Mouse (Mus musculus) liver, embryonic 12.5 days (tissue): Measurements from ENCODE around the gene Tpsb2. TPM values are rescaled to one million over a fixed set of nuclear protein-coding genes. Genes with fewer than 3 reads are reported as not detected.

Experiments used
- polyA plus RNA-seq: library from polyadenylated mRNA; unstranded; fragments of >200 nt; fragmentation: Nextera tagmentation; extraction: Ambion mirVana; gene quantifications from 2 replicates; pipeline ENCODE4 v1.2.1, GENCODE M21; 2016

Gene Tpsb2
- polyA plus RNA-seq, 1 experiment from 2014 or later, result not detected

Other genes with a start within 250 kb of the Tpsb2 start
- gene Ptx4, start 245.5 kb upstream of the Tpsb2 start, polyA plus RNA-seq, result not detected in 2 replicates
- 13.7 and 14.8 TPM in 2 replicates for gene Clcn7, start 232.9 kb upstream of the Tpsb2 start, polyA plus RNA-seq
- not detected in 2 replicates for gene Ccdc154, start 203.8 kb upstream of the Tpsb2 start, polyA plus RNA-seq
- gene Gm38655, start 190.8 kb upstream of the Tpsb2 start, polyA plus RNA-seq, result not detected in 2 replicates
- 28.8 and 32.1 TPM in 2 replicates for gene BC003965, start 181.8 kb upstream of the Tpsb2 start, polyA plus RNA-seq
- 15.0 and 17.7 TPM in 2 replicates for gene Unkl, start 177.9 kb upstream of the Tpsb2 start, polyA plus RNA-seq
- 22.2 and 24.4 TPM in 2 replicates for gene Gnptg, start 126.2 kb upstream of the Tpsb2 start, polyA plus RNA-seq
- 32.6 and 33.3 TPM in 2 replicates for gene Tsr3, start 126.1 kb upstream of the Tpsb2 start, polyA plus RNA-seq
- gene Baiap3, start 109.9 kb upstream of the Tpsb2 start, polyA plus RNA-seq, result 0.30 and 0.44 TPM in 2 replicates
- 437 and 442 TPM in 2 replicates for gene Ube2i, start 91.7 kb upstream of the Tpsb2 start, polyA plus RNA-seq
- gene Prss34, start 67.9 kb upstream of the Tpsb2 start, polyA plus RNA-seq, result not detected in 2 replicates
- not detected in 2 replicates for gene Prss28, start 57.7 kb upstream of the Tpsb2 start, polyA plus RNA-seq
- not detected in 2 replicates for gene Prss29, start 47.7 kb upstream of the Tpsb2 start, polyA plus RNA-seq
- gene Tpsab1, start 20.7 kb upstream of the Tpsb2 start, polyA plus RNA-seq, result not detected in 2 replicates
- 0.42 and 0.69 TPM in 2 replicates for gene Tpsg1, start 3.0 kb downstream of the Tpsb2 start, polyA plus RNA-seq
- 1.2 and 1.6 TPM in 2 replicates for gene Cacna1h, start 67.5 kb downstream of the Tpsb2 start, polyA plus RNA-seq
- not detected in 2 replicates for gene Tekt4, start 88.3 kb downstream of the Tpsb2 start, polyA plus RNA-seq
- gene Sstr5, start 131.0 kb downstream of the Tpsb2 start, polyA plus RNA-seq, result 0.10 TPM in 1 of 2 replicates, not detected in the other
- gene Sox8, start 204.4 kb downstream of the Tpsb2 start, polyA plus RNA-seq, result 0.52 and 0.65 TPM in 2 replicates
- 14.4 and 15.0 TPM in 2 replicates for gene Lmf1, start 212.8 kb downstream of the Tpsb2 start, polyA plus RNA-seq